Mouse (Mus musculus): ENCODE results near the gene Rasa4. TPM values are rescaled to one million over a fixed set of nuclear protein-coding genes. Genes with fewer than 3 reads are reported as not detected.
"Not testable (repeated sequence)": the region's sequence is repeated elsewhere in the genome, so short reads cannot be mapped to it uniquely, and the experiment has no call there.

Gene Rasa4
- total RNA-seq, 2 experiments from 2014 or later: 10.0 to 13.1 TPM

- intact Hi-C loops (cut with DNase I); DNase-seq: not testable (repeated sequence)
These were observed 17.1 kb upstream of the Rasa4 start for GRCm38 (mm10) chr5:136066404-136067148.

GRCm38 (mm10) chr5:136069411-136069810 lies 14.3 kb upstream of the Rasa4 start:
- DNase-seq: no peak
- intact Hi-C loops (cut with DNase I): no loop called here

DNA sequence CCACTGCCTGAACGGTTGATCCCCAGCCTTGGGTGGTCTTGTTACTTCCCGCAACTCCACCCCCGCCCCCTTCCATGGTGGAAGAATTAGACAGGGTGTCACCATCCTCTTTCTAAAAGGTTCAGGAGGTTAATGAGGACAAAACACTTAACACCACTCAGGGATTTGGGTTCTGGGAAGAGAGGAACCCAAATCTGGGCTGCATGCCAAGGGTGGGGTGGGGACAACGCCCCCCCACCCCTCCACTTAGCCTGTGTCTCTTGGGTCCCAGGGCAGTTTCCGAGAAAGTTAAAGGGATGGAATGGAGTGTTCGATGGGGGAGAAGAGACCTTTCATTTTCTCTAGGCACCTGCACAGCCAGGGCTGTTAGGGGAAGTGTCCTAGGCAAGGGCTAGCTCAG lies 10.7 kb upstream of the Rasa4 start:
- intact Hi-C loops (cut with DNase I): no loop called here
- DNase-seq: no peak

- intact Hi-C loops (cut with DNase I): no loop called here
- DNase-seq: no peak
These were observed 10.2 kb upstream of the Rasa4 start for GRCm38 (mm10) chr5:136073526-136073925.

DNA sequence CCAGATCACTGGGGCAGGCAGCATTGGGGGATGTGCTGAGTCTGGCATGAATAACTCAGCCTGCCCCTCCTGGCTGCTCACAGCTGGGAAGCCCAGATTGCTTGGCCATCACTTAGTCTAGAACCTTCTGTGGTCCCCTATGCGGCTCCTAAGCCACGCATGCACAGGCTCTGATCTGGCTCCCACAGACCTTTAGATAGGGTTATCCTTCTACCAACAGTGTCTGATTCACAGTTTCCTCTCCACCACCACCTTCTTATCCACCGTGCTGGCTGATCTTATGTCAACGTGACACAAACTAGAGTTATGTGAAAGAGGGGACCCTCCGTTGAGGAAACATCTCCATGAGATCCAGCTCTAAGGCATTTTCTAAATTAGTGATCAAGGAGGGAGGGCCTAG lies 8.6 kb upstream of the Rasa4 start:
- DNase-seq: no peak
- intact Hi-C loops (cut with DNase I): no loop called here

- no peak for DNase-seq
- intact Hi-C loops (cut with DNase I): no loop called here
These were observed 7.4 kb upstream of the Rasa4 start for GRCm38 (mm10) chr5:136076284-136076683.

GRCm38 (mm10) chr5:136077001-136077550 lies 6.6 kb upstream of the Rasa4 start:
- DNase-seq: no peak
- intact Hi-C loops (cut with DNase I): no loop called here

GRCm38 (mm10) chr5:136078136-136078535 lies 5.6 kb upstream of the Rasa4 start:
- intact Hi-C loops (cut with DNase I): no loop called here
- DNase-seq: no peak

DNA sequence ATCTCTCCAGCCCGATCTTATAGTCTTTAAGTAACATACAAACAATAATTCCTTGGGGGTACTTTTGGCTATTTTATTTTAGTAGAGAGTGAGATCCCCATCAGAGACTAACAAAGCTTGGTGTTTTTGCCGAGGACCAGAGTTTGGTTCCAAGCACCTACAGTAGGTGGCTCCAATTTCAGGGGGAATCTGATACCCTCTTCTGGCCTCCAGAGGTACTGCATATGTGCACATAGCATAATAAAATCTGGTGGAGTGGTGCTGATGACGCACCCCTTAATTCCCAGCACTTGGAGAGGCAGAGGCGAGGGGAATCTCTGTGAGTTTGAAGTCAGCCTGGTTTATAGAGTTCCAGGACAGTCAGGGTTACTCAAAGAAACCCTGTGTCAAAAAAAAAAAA lies 1.4 kb upstream of the Rasa4 start:
- intact Hi-C loops (cut with DNase I): no loop called here
- no peak for DNase-seq

- DNase-seq: peak; percentile 20
- intact Hi-C loops (cut with DNase I): no loop called here
These were observed 597 bp downstream of the Rasa4 start for GRCm38 (mm10) chr5:136084144-136084881.

GRCm38 (mm10) chr5:136084891-136085651 lies 1.4 kb downstream of the Rasa4 start:
- DNase-seq: peak; percentile 67
- intact Hi-C loops (cut with DNase I): no loop called here

GRCm38 (mm10) chr5:136086290-136086689 lies 2.6 kb downstream of the Rasa4 start:
- intact Hi-C loops (cut with DNase I): no loop called here
- DNase-seq: no peak

- peak; percentile 18 for DNase-seq
- intact Hi-C loops (cut with DNase I): no loop called here
These were observed 5.3 kb downstream of the Rasa4 start for GRCm38 (mm10) chr5:136088821-136089575.

DNA sequence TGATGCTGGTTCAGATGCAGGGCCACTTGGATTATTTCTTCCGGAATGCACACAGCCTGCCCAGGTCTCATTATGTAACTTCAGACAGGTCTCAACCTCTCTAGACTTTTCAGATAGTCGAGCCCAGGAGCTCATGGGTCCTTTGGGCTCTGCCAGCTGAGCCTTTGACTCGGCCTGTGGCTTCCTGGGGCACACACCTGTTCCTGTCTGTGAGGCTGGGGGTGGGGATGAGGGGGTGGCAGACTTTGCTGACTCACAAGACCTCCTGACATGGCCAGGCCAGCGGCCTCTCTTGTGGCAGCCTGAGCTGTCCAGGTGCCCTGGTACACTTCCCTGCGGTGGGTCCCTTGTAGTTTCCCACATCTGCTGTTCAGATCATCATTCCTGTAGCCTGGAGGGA lies 8.2 kb downstream of the Rasa4 start:
- no peak for DNase-seq
- intact Hi-C loops (cut with DNase I): no loop called here

GRCm38 (mm10) chr5:136094249-136095010 lies 10.7 kb downstream of the Rasa4 start:
- intact Hi-C loops (cut with DNase I): no loop called here
- no peak for DNase-seq

DNA sequence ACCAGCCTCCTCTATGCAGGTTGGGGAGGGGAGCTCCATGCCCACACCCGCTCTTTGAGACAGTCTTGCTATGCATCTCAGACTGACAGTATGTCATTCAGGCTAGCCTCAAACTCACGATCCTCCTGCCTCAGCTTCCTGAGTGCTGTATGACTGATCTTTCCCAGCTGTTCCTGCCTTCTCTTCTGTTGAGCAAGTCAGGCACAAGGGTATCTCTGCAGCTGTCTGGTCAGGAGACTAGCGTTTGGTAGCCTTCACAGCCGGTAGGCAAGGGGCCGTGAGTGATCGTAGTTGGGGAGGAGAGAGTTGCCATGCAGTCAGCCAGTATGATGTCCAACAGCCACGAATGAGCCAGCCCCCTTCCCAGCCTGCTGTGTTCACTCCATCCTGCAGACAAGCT lies 11.4 kb downstream of the Rasa4 start:
- intact Hi-C loops (cut with DNase I): no loop called here

GRCm38 (mm10) chr5:136098536-136098935 lies 14.8 kb downstream of the Rasa4 start:
- intact Hi-C loops (cut with DNase I): no loop called here
- no peak for DNase-seq

More for the DNA sequence above, 11.4 kb downstream of the Rasa4 start:
- DNase-seq: no peak

DNA sequence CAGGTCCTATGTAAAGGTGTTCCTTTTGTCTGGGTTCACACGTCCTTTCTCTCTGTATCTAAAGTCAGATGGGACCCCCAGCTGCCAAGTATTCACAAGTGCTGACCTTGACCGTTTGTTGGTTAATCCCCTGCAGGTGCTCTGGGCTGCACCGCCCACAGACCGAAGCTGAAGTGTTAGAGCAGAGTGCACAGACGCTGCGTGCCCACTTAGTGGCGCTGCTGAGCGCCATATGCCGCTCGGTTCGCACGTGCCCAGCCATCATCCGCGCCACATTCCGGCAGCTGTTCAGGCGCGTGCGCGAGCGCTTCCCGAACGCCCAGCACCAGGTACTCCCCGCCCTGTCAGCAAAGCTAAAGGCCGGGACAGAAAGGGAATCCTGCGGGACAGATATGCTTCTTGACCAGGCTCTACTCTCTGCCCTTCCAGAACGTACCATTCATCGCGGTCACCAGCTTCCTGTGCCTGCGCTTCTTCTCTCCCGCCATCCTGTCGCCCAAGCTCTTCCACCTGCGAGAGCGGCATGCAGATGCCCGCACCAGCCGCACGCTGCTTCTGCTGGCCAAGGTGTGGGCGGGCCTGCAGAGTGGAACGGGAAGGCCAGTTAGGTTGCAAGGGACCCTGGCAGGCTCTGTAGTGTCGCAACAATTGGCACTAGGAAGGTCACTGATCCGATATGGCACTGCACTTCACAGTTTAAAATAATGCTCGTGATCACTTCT lies 18.5 kb downstream of the Rasa4 start:
- intact Hi-C loops (cut with DNase I): no loop called here
- peak; percentile 74 for DNase-seq

DNA sequence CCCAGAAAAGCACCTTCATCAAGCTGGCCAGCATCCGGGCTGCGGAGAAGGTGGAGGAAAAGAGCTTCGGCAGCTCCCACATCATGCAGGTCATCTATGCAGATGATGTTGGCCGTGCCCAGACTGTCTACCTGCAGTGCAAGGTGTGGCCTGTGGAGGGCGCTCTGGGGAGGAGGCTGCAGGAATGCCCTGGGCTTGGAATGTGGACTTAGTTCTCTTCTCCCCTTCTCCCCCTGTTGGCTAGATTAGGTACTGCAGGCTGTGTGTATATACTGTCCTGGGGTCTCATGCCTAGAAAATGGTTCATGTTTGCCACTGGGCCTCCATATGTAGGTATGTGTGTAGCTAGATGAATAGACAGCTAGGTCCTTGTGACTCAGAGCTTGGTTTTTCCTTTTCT lies 20.8 kb downstream of the Rasa4 start:
- peak; percentile 45 for DNase-seq
- intact Hi-C loops (cut with DNase I): no loop called here

Measured in left cerebral cortex, postnatal 4 days (tissue).